Mouse (Mus musculus) Patski (cell line): Measurements from ENCODE around the gene Topbp1. TPM values are rescaled to one million over a fixed set of nuclear protein-coding genes. Genes with fewer than 3 reads are reported as not detected.
A peak's percentile ranks its signal among the peaks of the same experiment; 100 is the strongest.
"Not testable (repeated sequence)": the region's sequence is repeated elsewhere in the genome, so short reads cannot be mapped to it uniquely, and the experiment has no call there.

Experiments used
- ATAC-seq: fragments of 100-300 bp; one replicate; pipeline ENCODE4 v1.8.0; 2021
- CTCF ChIA-PET: fragments of 350-600 bp; sonication (Branson Sonifier 250); formaldehyde crosslinking; loops from one replicate; lab custom pipeline; 2022; ENCODE audit warnings: inconsistent platforms; lab: Charles Lee
- POLR2A ChIA-PET: fragments of 350-600 bp; sonication (Branson Sonifier 250); formaldehyde crosslinking; loops from one replicate; lab custom pipeline; 2022; ENCODE audit warnings: antibody characterized with exemption, inconsistent platforms; lab: Charles Lee
- DNase-seq: peaks from one replicate; pipeline ENCODE4 v3.0.0-alpha.2; 2011; ENCODE audit warnings: low read depth, low spot score
- H3K27me3 ChIP-seq: fragments of 371-371 bp; one replicate; pipeline ENCODE4 v1.5.1; 2021
- CTCF ChIP-seq: fragments of 100-300 bp; IDR thresholded peaks from one replicate; pipeline ENCODE4 v1.5.1; 2021
- in situ Hi-C: fragments of 300-500 bp; cut with MboI; formaldehyde crosslinking; loops from 3 replicates; pipeline ENCODE4 v1.11.1; 2018; ENCODE audit warnings: low pct_unique_long_range_greater_than_20kb, mixed read lengths
- polyA plus RNA-seq: library from polyadenylated mRNA; unstranded; gene quantifications from one replicate; pipeline ENCODE4 v1.2.3, GENCODE M21; 2021

Gene Topbp1
- polyA plus RNA-seq, 1 experiment from 2014 or later: 56.9 TPM

- in situ Hi-C loops: no loop called here
- no peak for TF ChIP-seq CTCF
- POLR2A ChIA-PET: interaction anchor here (0.6 to 1.4 kb wide), 3 partner anchors 11 to 460 kb away, joined by 3 to 8 read pairs (median 3); no protein-coding TSS in a partner anchor
- CTCF ChIA-PET: interaction anchor here (1.0 to 1.6 kb wide), 4 partner anchors 8 to 11 kb away, joined by 3 to 7 read pairs (median 5); no protein-coding TSS in a partner anchor
- H3K27me3 ChIP-seq: no peaks in the 10 kb centered on the region
- DNase-seq: no peak
- no peak for ATAC-seq
Measured at GRCm38 (mm10) chr9:103347996-103348490, 43.0 kb downstream of the Topbp1 start.

- in situ Hi-C loops: no loop called here
- CTCF ChIA-PET: interaction anchor here (1.0 to 1.6 kb wide), 4 partner anchors 9 to 12 kb away, joined by 3 to 7 read pairs (median 5); no protein-coding TSS in a partner anchor
- no peak for TF ChIP-seq CTCF
Measured at GRCm38 (mm10) chr9:103348791-103349190, 43.8 kb downstream of the Topbp1 start.

DNA sequence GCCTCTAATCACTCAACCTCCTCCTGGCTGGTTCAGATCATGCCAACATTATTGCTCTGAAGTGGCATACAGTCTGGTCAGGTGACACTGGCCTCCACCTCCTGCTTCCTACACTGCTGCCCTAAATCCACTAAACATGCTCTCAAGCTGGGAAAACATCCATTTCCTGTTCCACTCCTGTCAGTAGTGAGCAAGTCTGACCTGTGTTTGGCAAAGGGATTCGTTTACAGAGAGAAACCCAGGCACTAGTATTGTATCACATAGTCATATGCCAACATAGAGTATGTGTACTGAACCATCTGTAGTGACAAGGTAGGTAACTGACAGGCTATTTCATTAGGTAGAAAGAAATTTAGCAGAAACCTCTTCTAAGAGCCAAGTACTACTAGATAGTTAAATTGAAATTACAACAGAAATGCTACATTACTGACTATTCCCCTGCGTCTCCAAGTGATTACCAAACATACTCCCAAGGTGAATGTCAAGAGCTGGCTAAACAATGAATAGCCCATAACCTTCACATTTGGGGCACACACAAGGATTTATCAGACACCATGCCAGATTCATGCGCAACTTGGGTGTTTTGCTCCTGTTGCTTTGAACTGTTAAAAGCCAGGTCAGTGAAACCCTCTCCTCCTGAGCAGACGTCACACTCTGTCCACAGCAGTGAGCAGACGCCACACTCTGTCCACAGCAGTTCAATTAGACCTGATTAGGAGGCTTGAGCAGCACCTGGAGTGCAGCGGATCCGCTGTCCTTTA lies 48.7 kb downstream of the Topbp1 start:
- DNase-seq: not testable (repeated sequence)

More at GRCm38 (mm10) chr9:103348791-103349190, 43.8 kb downstream of the Topbp1 start:
- ATAC-seq (no peak), DNase-seq (no peak)
- POLR2A ChIA-PET: interaction anchor here (1.2 to 1.4 kb wide), 2 partner anchors 10 to 14 kb away, joined by 3 to 8 read pairs; no protein-coding TSS in a partner anchor
- H3K27me3 ChIP-seq: no peaks in the 10 kb centered on the region

DNA sequence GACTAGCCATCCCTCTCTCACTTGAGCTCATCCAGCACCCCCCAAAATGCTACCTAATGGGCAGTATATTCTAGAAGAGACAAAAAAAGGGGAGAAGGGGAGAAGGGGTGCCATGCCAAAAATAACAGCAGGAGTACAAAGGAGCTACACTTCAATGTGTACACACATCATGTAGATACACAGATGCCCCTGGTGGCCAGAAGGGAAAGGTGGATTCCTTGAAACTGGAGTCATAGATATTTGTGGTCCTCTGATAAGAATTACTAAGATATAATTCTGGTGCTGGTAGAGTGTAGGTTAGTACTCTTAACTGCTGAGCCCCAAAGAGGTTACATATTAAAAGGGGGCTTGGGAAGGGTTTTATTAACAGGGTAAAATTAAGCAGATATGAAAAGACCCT lies 52.9 kb downstream of the Topbp1 start:
- peak; percentile 45 for TF ChIP-seq CTCF
- in situ Hi-C loops: loop anchor here (25.0 kb wide), 1 partner anchor 654 kb away; the partner anchor contains the start of gene Nphp3
- ChIA-PET POLR2A (interaction anchor here (0.5 to 1.6 kb wide), 3 partner anchors 9 to 383 kb away, joined by 3 to 8 read pairs (median 4); no protein-coding TSS in a partner anchor), CTCF (interaction anchor here (1.1 to 1.5 kb wide), 2 partner anchors 10 to 12 kb away, joined by 5 to 6 read pairs; no protein-coding TSS in a partner anchor)
- DNase-seq (no peak), ATAC-seq (no peak)
- no peaks in the 10 kb centered on the region for H3K27me3 ChIP-seq

More for the DNA sequence above, 48.7 kb downstream of the Topbp1 start:
- CTCF ChIA-PET, ATAC-seq, H3K27me3 ChIP-seq, POLR2A ChIA-PET: not testable (repeated sequence)
- in situ Hi-C loops: loop anchor here (25.0 kb wide), 1 partner anchor 659 kb away; the partner anchor contains the start of gene Nphp3

GRCm38 (mm10) chr9:103358545-103358944 lies 53.5 kb downstream of the Topbp1 start:
- POLR2A ChIA-PET: interaction anchor here (0.6 to 1.6 kb wide), 3 partner anchors 10 to 384 kb away, joined by 3 to 8 read pairs (median 3); no protein-coding TSS in a partner anchor
- CTCF ChIA-PET: interaction anchor here (1.5 kb wide), 1 partner anchor 13 kb away, joined by 5 read pairs; no protein-coding TSS in a partner anchor
- no peak for DNase-seq
- in situ Hi-C loops: loop anchor here (25.0 kb wide), 1 partner anchor 654 kb away; the partner anchor contains the start of gene Nphp3
- no peaks in the 10 kb centered on the region for H3K27me3 ChIP-seq
- no peak for TF ChIP-seq CTCF
- ATAC-seq: no peak

DNA sequence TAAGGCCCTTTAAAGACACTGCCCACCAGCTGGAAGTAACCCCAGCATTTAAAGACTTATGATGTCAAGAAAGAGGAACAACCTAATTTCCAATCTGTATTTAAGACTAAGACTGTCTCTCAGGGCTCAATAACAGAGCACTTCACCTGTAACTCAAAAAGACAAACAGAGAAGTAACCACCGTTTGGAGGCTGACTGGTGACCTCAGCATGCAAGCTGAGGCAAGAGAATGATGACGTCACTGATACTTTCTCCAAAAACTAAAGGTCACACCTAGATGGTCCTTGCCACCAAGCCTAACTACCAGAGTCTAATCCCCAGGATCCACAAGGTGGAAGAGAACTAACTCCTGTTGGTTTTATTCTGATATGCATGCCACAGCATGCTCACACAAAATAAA lies 55.6 kb downstream of the Topbp1 start:
- H3K27me3 ChIP-seq: no peaks in the 10 kb centered on the region
- no peak for ATAC-seq
- CTCF ChIA-PET: interaction anchor here (1.0 to 1.4 kb wide), 2 partner anchors 9 to 24 kb away, joined by 4 read pairs; no protein-coding TSS in a partner anchor
- no peak for TF ChIP-seq CTCF
- no peak for DNase-seq
- POLR2A ChIA-PET: no interaction called here
- in situ Hi-C loops: loop anchor here (25.0 kb wide), 1 partner anchor 652 kb away; the partner anchor contains the start of gene Nphp3

DNA sequence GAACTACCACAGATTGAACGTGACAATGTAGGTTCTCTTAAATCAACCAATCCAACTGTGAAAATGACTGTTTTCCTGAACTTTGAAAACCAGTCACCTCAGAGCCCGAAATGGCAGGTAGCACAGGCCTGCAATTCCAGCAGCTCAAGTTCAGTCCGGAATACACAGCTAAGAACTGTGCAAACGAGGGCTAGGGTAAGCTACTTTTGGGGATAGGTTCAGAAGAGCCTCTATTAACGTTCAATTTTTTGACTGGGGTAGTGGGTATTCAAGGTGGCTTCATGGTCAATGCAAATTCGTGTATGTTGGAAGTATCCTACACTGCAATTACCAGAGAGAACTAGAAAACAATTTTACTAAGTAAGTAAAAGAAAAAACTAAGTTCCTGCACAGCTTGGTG lies 58.1 kb downstream of the Topbp1 start:
- no peak for DNase-seq
- no peak for TF ChIP-seq CTCF
- CTCF ChIA-PET: no interaction called here
- no peaks in the 10 kb centered on the region for H3K27me3 ChIP-seq
- in situ Hi-C loops: loop anchor here (25.0 kb wide), 1 partner anchor 649 kb away; the partner anchor contains the start of gene Nphp3
- POLR2A ChIA-PET: interaction anchor here (0.5 to 1.0 kb wide), 4 partner anchors 14 to 74 kb away, joined by 3 to 4 read pairs (median 4); no protein-coding TSS in a partner anchor
- ATAC-seq: no peak

GRCm38 (mm10) chr9:103363730-103364417 lies 58.9 kb downstream of the Topbp1 start:
- DNase-seq (no peak), ATAC-seq (no peak)
- CTCF ChIA-PET: no interaction called here
- no peak for TF ChIP-seq CTCF
- in situ Hi-C loops: loop anchor here (25.0 kb wide), 1 partner anchor 648 kb away; the partner anchor contains the start of gene Nphp3
- POLR2A ChIA-PET: interaction anchor here (0.6 to 1.2 kb wide), 3 partner anchors 15 to 156 kb away, joined by 3 to 4 read pairs (median 4); no protein-coding TSS in a partner anchor
- H3K27me3 ChIP-seq: no peaks in the 10 kb centered on the region

GRCm38 (mm10) chr9:103364601-103365289 lies 59.7 kb downstream of the Topbp1 start:
- ATAC-seq: peak; percentile 45
- in situ Hi-C loops: loop anchor here (25.0 kb wide), 1 partner anchor 648 kb away; the partner anchor contains the start of gene Nphp3
- no peaks in the 10 kb centered on the region for H3K27me3 ChIP-seq
- no peak for TF ChIP-seq CTCF
- no peak for DNase-seq
- ChIA-PET POLR2A (interaction anchor here (0.7 to 1.2 kb wide), 2 partner anchors 67 to 157 kb away, joined by 3 to 4 read pairs; no protein-coding TSS in a partner anchor), CTCF (no interaction called here)
